Mouse (Mus musculus): ENCODE measurements around the gene Dand5.

Gene Dand5

DNA sequence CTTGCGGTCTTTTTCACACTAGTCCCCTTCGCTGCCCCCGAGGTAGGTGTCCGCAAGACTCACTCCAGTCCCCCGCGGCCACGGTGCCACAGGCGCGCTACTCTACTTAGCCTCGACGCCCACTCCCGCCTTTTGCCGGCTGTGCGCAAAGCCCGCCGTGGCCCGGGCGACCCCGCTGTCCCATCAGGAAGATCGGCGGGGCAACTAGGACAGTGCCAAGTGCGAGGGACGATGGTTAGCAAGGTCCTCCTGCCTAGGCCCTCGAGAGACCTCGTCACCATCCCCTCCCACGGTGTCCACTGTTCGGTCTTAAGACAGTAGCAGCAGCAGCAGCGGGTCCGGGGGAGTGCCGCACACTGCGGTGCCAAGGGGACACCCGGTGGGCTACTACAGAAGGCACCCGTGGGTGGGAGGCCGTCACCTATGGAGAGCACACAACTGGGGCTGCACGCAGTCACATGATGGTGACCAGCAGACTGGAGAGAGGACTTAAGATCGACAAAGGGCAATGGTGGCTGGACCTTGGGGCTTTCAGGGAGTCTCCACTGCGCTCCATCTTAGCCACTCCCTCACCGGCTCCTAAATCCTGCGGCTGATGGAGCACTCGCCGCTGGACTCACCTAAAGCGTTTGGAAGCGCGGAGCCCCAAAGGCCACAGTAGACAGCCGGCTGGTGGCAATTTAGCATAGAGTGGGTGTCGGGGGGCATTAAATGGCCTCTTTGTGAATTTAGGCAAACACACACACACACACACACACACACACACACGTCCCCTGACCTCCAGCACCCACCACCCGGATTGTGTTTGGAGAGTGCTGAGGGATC, 37.7 kb downstream of the Dand5 start:
- peak; percentile 73 for DNase-seq (ENCODE audit: inconsistent ontology term)

DNA sequence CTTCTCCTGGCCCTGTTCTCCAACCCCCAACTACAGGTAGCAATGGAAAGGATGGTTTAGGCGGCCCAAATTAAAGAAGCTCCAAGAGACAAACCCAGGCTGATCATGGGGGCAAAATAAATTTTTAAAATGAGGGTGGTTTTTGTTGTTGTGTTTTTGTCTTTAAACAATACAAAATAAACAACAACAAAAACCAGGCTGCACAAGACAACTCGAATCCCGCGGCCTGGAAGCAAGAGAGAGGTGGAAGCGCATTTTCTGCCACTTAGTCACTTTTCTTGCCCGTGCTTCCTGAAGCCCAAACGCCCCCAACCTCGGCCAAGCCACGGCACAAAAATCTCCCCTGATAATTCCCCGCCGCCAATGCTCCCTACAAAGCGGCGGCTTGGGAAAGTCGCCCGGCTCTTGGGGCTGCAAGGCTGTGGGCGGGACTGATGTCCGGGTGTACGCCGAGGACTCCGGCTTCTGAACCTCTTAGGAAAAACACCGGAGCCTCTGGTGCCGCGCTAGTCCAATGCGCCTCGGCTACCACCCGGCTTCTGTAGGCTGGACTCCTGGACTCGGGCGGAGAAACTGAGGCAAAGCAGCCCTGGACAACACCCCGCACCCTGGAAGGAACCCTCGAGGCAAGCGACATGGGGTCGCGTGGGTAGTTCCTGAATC, 38.6 kb downstream of the Dand5 start:
- peak; percentile 81 for DNase-seq (ENCODE audit: inconsistent ontology term)

DNA sequence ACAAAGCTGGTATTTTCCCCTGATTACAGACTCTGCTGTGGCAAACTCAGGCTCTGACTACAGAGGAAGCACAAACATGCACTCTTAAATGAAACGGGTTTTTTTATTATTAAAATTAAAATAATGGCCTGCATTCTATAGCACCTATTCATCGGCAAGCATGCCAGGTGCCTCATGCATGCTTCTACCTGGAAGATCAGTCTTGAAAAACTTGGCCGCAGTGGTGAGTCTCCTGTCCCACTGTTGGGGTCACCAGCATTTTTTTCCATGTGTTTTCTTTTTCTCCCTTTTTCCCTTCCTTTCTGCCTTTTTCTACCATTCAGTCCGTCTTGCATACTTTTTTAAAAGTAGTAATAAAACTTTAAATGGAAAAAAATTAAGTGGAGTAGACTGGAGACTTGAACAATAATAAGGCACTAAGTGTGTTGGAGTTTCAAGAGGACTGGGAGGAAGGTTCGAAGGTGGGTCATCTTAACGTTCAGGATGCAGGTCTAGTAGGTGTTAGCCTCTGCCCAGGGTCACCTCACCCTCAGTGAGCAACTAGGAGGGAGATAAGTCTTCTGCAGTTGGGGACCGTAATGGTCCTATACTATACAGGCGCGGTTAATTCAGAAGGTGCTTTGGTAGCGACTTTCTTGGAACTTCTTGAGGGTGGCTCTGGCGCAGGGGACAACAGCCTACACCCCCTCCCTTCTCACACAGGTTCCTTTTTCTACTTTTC, 39.3 kb downstream of the Dand5 start:
- peak; percentile 56 for DNase-seq (ENCODE audit: inconsistent ontology term)

DNA sequence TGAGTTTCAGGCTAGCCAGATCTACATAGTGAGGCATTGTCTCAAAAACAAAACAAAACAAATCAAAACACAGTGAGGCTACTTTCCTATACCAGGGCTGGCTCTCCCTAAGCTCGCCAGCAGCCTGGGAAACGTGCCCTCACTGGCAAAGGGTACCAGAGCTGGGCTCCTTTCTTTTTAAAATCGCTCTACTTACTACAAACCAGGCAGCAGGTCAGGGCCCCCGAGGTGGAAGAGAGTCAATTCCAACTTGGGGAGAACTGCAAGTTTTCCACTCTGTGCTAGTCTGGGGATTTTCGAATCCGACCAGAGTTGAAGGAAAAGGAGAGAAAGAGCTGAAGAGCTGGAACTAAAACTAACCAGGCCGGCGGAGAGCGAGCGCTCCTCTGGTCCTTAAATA, 39.9 kb downstream of the Dand5 start:
- DNase-seq (ENCODE audit: inconsistent ontology term), result peak; percentile 70

DNA sequence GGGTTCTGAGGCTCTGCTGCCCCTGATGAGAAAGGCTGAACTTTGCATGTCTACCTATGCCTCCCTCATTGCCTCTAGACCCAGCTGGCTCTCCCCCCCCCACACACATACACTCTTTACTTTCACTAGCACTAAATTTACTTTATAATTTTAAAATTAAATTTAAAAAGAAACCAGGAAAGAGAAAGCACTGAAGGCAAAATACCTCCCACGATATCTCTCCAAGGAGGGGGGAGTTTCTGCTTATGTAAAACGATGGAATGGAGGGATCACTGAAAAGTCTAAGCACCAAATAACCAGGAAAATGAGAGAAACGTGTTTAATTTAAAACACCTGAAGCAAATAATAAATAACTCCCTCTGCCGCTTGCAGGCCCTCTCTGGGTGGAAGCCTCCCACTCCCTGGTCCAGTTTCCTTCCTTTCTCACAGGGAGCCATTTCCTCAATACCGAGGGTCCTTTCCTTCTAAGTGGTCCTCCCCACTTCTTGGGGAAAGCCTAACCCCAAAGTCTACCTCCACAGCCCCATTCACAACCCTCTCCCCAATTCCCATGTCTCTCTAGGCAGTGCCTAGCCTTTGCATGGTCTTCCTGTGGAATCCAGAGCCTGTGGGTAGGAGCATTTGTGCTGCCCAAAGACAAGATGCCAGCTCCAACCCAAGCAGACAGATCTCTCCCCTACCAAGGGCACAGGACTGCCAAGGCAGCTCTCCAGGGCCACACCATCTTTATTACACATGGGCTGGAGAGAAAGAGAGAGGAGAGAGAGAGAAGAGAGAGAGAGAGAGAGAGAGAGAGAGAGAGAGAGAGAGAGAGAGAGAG, 40.7 kb downstream of the Dand5 start:
- peak; percentile 51 for DNase-seq (ENCODE audit: inconsistent ontology term)

GRCm38 (mm10) chr8:84780949-84781680, 41.5 kb downstream of the Dand5 start:
- peak; percentile 69 for DNase-seq (ENCODE audit: inconsistent ontology term)

GRCm38 (mm10) chr8:84780225-84780555, 42.4 kb downstream of the Dand5 start:
- no peak for DNase-seq (ENCODE audit: inconsistent ontology term)

- DNase-seq (ENCODE audit: inconsistent ontology term), result peak; percentile 78
Observed at GRCm38 (mm10) chr8:84779519-84780224, 43.0 kb downstream of the Dand5 start.

DNA sequence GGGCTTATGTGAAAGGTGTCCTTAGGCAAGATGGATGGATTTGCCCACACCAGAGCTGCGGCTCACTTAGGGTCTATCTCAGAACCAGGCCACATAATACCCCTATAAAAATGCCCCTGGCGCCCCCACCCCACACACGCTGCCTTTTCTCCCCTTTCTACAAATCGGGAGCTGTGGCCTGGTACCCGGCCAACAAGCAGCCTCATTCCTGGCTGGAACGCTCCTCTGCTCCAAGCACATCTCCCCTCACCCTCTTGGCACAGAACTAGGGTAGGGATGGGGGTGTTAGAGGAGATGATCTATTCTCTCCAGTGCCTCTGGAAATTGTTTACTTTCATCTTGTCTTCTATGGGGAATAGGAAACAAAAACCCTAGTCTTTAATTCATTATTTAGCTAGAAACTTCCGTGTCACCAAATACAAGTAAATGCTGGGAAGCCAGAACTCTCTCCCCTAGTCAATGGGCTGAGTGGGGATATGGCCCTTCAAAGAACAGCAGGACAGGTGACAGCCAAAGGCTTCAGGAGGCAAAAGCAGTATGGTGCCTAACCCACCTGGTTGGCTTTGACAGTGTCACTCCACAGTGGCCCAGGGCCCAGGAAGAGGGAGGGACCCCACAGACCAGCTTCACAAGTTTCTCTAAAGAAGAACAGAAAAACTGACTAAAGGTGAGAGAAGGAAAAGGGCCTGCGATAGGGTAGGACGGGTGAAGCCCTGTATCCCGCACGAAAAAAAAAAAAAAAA, 43.8 kb downstream of the Dand5 start:
- peak; percentile 57 for DNase-seq (ENCODE audit: inconsistent ontology term)

- DNase-seq (ENCODE audit: inconsistent ontology term), result peak; percentile 84
Observed at GRCm38 (mm10) chr8:84777899-84778637, 44.6 kb downstream of the Dand5 start.

DNA sequence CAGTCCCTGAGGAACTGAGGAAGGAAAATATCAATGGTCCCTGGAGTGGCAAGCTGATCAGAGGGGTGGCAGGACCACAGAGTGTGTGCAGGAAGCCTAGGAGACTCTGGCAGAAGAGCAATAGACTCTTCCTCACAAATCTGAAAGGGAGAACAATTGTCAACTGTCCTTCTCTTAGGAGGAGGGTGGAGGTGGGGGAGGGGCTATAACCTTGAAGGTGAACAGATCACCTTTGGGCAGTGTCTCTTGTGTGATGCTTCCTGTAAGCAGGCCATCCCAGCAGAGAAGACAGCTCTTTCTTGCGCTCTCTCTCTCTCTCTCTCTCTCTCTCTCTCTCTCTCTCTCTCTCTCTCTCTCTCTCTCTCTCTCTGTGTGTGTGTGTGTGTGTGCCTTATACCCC, 46.1 kb downstream of the Dand5 start:
- no peak for DNase-seq (ENCODE audit: inconsistent ontology term)

GRCm38 (mm10) chr8:84775621-84776113, 47.0 kb downstream of the Dand5 start:
- DNase-seq (ENCODE audit: inconsistent ontology term), result no peak

- DNase-seq (ENCODE audit: inconsistent ontology term), result peak; percentile 66
Observed at GRCm38 (mm10) chr8:84775105-84775591, 47.5 kb downstream of the Dand5 start.

GRCm38 (mm10) chr8:84774473-84774911, 48.1 kb downstream of the Dand5 start:
- peak; percentile 98 for DNase-seq (ENCODE audit: inconsistent ontology term)

DNA sequence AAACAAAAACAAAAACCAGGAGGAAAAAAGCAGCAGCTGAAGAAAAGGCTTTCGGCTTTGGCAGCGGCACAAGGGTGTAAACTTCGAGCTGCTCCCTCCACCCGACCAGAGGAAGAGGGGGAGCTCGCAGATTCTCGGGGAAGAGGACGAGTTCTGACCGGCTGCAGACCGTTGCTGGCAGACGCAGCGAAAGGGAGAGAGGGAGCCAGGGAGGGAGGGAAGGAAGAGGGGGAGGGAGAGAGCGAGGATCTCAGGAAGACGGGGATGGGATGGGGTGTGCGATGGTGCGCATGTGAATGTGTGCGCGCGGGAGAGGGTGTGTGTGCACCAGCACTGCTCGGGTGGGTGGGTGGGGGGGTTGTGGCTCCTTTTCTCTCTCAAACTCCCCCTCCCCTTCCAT, 48.8 kb downstream of the Dand5 start:
- peak; percentile 97 for DNase-seq (ENCODE audit: inconsistent ontology term)

DNA sequence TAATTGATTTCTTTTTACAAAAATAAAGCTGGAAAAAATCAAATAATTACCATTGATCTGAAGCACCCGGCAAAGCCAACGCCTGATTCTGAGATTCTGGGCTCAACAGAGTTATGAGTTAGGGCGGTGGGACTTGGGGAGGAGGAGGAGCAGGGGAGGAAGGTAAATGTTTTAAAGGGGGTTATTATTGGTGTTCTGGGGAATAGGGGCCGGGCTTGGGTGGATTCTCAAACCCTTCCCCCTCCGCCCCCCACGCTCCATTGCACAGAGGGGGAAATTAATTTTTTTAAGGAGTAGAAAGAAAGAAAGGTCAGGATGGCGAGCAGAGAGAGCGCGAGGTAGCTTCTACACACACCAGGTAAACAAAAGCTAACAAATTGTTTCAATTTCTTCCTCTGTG, 49.3 kb downstream of the Dand5 start:
- DNase-seq (ENCODE audit: inconsistent ontology term), result peak; percentile 76

DNA sequence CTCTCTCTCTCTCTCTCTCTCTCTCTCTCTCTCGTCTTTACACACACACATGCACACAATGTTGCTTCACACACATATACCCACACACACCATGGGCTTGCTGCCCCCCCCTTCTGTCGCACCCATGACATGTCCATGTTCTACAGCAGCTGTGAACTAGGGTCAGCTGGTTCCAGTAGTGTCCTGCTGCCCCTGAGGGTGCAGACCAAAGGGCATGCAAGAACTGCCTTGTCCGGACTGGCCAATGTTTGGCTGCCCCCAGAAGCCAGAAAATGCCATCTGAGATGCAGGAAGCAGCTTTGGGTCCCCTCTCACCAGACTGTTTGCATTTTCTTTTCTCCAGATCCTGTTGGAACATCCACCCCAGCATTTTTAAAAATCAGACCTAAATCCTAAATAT, 50.0 kb downstream of the Dand5 start:
- peak; percentile 52 for DNase-seq (ENCODE audit: inconsistent ontology term)

DNA sequence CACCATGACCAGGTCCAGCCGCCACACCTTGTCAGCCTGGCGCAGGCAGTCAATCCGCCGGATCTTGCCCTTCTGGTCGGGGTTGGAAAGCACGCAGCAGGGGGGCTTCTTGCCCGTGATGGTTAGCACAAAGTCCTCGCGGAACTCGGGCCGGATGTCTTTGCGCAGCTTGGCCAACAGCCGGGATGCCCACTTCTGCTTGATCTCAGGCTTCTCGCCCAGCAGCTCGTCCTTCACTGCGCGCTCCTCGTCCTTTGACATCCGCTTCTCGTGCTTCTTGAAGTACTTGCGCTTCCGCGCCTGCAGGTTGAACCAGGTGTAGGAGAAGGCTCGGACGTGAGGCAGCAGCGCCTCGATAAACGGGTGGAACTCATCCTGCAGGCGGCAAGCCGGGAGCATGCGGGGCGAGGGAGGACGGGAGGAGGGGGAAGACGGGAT, 50.7 kb downstream of the Dand5 start:
- DNase-seq (ENCODE audit: inconsistent ontology term), result peak; percentile 57
